ENCODE assay signal across 9 mouse cellular contexts in the genomic region with DNA sequence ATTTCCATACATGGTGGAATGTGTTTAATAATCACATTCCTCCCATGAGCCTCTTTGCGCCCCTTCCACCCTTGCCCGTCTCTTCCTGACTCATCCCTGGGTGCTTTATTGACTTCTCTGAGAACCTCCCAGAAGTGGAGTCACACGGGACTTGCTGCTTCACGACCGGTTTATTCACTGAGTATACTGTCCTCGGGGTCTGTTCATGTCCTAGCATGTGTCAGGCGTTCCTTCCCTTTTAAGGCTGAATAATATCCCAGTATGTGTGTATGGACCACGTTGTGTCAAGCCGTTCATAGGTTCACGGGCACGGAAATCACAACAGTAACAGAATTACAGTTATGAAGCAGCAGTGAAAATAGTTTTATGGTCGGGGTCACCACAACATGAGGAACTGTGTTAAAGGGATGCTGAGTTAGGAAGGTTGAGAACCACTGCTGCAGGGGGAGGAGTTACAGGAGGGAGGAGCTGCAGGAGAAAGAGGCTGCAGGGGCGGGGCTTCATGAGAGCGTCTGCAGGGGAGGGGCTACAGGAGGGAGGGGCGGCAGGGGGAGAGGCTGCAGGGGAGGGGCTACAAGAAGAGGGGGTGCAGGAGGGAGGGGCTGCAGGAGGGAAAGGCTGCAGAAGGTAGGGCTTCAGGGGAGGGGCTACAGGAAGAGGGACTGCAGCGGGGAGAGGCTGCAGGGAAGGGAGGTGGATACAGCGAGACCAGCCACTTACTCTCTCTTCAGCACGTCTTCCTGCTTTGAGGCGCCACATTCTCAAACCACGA. TPM values are rescaled to one million over a fixed set of nuclear protein-coding genes. Genes with fewer than 3 reads are reported as not detected.
DNase-seq lines count a peak whose midpoint lies in the region; ATAC-seq lines count a peak whose summit lies in the region.
"Had no signal": no experiment of that assay in that cellular context is flagged by ENCODE, and none has a peak within 500 bp of the region (broad histone marks: within the 10 kb centered on the region; RNA-seq: fewer than 3 reads in every experiment).

No protein-coding gene starts in this region.

- ATAC-seq in embryonic facial prominence, embryonic 14.5 days (ENCODE audit: low read depth) = peak; percentile 55; the same call in 1 of the 2 replicates
- ATAC-seq in megakaryocyte progenitor cell, adult 5-6 weeks (replicated peaks; ENCODE audit: poor library complexity) = peak; percentile 69
- no peak for ATAC-seq in erythroblast, adult 5-6 weeks (replicated peaks; ENCODE audit: low FRiP score, poor library complexity, severe bottlenecking)

- WGBS in embryonic facial prominence, embryonic 14.5 days = 20% methylated on average over 19 of the region's 20 CpGs

- peak overlapping the region; percentile 14; the same call in 1 of the 2 replicates for H3K9ac ChIP-seq in embryonic facial prominence, embryonic 14.5 days (ENCODE audit: low read depth, low read length)

- H3K9me3 ChIP-seq in embryonic facial prominence, embryonic 14.5 days (ENCODE audit: control insufficient read depth, low read length) = no peaks in the 10 kb centered on the region

- no peaks in the 10 kb centered on the region for H3K27me3 ChIP-seq in embryonic facial prominence, embryonic 14.5 days (replicated peaks; ENCODE audit: control insufficient read depth, insufficient read depth, low read length)

- H3K4me3 ChIP-seq in embryonic facial prominence, embryonic 14.5 days (ENCODE audit: low read depth, low read length) = peak overlapping the region; percentile 20
- H3K4me3 ChIP-seq: erythroblast, embryonic 14.5 days had no signal

- peak; percentile 87 for DNase-seq in 3134 (ENCODE audit: extremely low read depth, insufficient read length, low spot score)
- peak; percentile 60 for DNase-seq in NIH3T3 (ENCODE audit: low read depth)
- peak; percentile 91 for DNase-seq in embryonic facial prominence, embryonic 14.5 days (ENCODE audit: low spot score)
- peak; percentile 46 to 55 for DNase-seq in heart, postnatal 10 days
- peak; percentile 73 to 85 for DNase-seq in kidney, postnatal 36 days
- DNase-seq in spleen, adult 18-20 months = peak; percentile 67 to 69

- peaks cover 16% of the 10 kb centered on the region for H3K4me1 ChIP-seq in embryonic facial prominence, embryonic 14.5 days (ENCODE audit: control insufficient read depth, insufficient read depth, low read length)

- intact Hi-C loops in heart, postnatal 10 days (cut with DNase I) = loop anchor here (10.0 kb wide), 1 partner anchor 743 kb away; the partner anchor contains the start of gene Ntf3

- H3K36me3 ChIP-seq in embryonic facial prominence, embryonic 14.5 days (ENCODE audit: control insufficient read depth, insufficient read depth, low read length) = no peaks in the 10 kb centered on the region

- peak overlapping the region; percentile 65 for H3K27ac ChIP-seq in embryonic facial prominence, embryonic 14.5 days (replicated peaks; ENCODE audit: low read depth, low read length)

- H3K4me2 ChIP-seq in embryonic facial prominence, embryonic 14.5 days (ENCODE audit: low read depth, low read length) = peak overlapping the region; percentile 46

RNA-seq across cellular contexts. Expression of gene Plekhg6, which starts 41.6 kb away (rescaled TPM):
- 1.0 and 1.4 TPM in 2 replicates for polyA plus RNA-seq in embryonic facial prominence, embryonic 14.5 days (2014; fragmentation: Nextera tagmentation; extraction: Ambion mirVana)
- total RNA-seq in heart, postnatal 10 days (2021) = not detected
- total RNA-seq in megakaryocyte progenitor cell, adult 5-6 weeks (2015) = not detected in 2 replicates
- not detected in 2 replicates for total RNA-seq in megakaryocyte progenitor cell, adult 5-6 weeks (2017)
- not detected in 2 replicates for total RNA-seq in erythroblast, adult 5-6 weeks (2015; ENCODE audit: low replicate concordance)
- total RNA-seq in erythroblast, adult 5-6 weeks (2017; ENCODE audit: low replicate concordance) = not detected in 2 replicates
- polyA plus RNA-seq: erythroblast, embryonic 14.5 days had no signal
